Mouse (Mus musculus) C2C12 (cell line): Measurements from ENCODE around the gene Hoxa1.

ENCODE experiments used
- CTCF ChIP-seq: IDR thresholded peaks from one replicate; pipeline ENCODE4 v1.5.1; 2011; ENCODE audit not compliant: control insufficient read depth, insufficient read depth, insufficient read length
- FOSL1 ChIP-seq: IDR thresholded peaks from one replicate; pipeline ENCODE4 v1.8.0; 2011; ENCODE audit warnings: mild to moderate bottlenecking, low read length; ENCODE audit not compliant: poor library complexity, insufficient read depth, severe bottlenecking
- MYOG ChIP-seq: IDR thresholded peaks from one replicate; pipeline ENCODE4 v1.6.1; 2011; ENCODE audit not compliant: control insufficient read depth, insufficient read length; ENCODE audit errors: extremely low read depth
- USF1 ChIP-seq: IDR thresholded peaks from one replicate; pipeline ENCODE4 v1.6.1; 2011; ENCODE audit warnings: low read depth, mild to moderate bottlenecking, control low read depth, moderate library complexity

- no peak for TF ChIP-seq CTCF
- no peak for TF ChIP-seq MYOG
- TF ChIP-seq USF1, result no peak
- TF ChIP-seq FOSL1, result no peak
These were observed 8.4 kb upstream of the Hoxa1 start for GRCm38 (mm10) chr6:52166431-52167077.
